Mouse (Mus musculus) liver (tissue): ENCODE measurements around the gene Cutc.

Source experiments
- DNase-seq: peaks from one replicate; pipeline ENCODE4 v3.0.0-alpha.2; 2020; ENCODE audit warnings: mixed read lengths

Gene Cutc

GRCm38 (mm10) chr19:43801427-43802051 is 48.7 kb downstream of the Cutc start:
- DNase-seq: no peak

GRCm38 (mm10) chr19:43803866-43804265 is 51.1 kb downstream of the Cutc start:
- no peak for DNase-seq

- DNase-seq: no peak
Measured at GRCm38 (mm10) chr19:43809331-43809730, 56.5 kb downstream of the Cutc start.

GRCm38 (mm10) chr19:43811419-43811818 is 58.6 kb downstream of the Cutc start:
- DNase-seq: no peak

- DNase-seq: no peak
Measured at GRCm38 (mm10) chr19:43813315-43813714, 60.5 kb downstream of the Cutc start.

- DNase-seq: no peak
Measured at GRCm38 (mm10) chr19:43815661-43816414, 63.0 kb downstream of the Cutc start.
